Mouse (Mus musculus) thymus, adult 2 months (tissue): ENCODE measurements around the gene Katnb1.

Experiments
- CTCF ChIP-seq: fragments of 200-500 bp; IDR thresholded peaks from 2 replicates; pipeline ENCODE4 v1.5.1; 2012; ENCODE audit warnings: mild to moderate bottlenecking, control low read depth, low read length, moderate library complexity, borderline replicate concordance; ENCODE audit not compliant: control insufficient read depth, poor library complexity, insufficient read depth; ENCODE audit errors: extremely low read depth
- POLR2A ChIP-seq: fragments of 200-500 bp; IDR thresholded peaks from 2 replicates; pipeline ENCODE4 v1.6.1; 2012; ENCODE audit warnings: mild to moderate bottlenecking, low read length, control low read depth, moderate library complexity; ENCODE audit not compliant: control insufficient read depth, poor library complexity, insufficient read depth; ENCODE audit errors: extremely low read depth

DNA sequence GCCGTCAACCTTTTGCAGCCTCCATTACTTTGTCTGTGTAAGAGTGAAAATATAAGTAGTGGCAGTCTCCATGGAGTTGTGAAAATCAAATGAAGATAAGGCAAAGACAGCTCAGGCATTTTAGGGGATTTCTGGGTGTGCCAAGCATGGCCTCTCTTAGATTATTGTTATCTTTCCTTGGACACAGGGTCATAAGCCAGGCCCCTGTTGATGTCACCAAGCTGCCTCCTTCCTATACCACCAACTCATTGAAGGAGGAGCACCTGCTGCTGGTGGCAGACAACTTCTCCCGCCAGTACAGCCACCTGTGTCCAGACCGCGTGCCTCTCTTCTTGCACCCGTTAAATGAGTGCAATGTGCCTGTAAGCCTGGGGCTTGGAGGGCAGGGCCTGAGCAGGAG, 24.6 kb upstream of the Katnb1 start:
- TF ChIP-seq CTCF (no peak), POLR2A (no peak)
